Mouse (Mus musculus): ENCODE results near the gene Rapgef2. TPM values are rescaled to one million over a fixed set of nuclear protein-coding genes. Genes with fewer than 3 reads are reported as not detected.

The Rapgef2 gene
- polyA plus RNA-seq, 1 experiment, result 17.7 TPM

DNA sequence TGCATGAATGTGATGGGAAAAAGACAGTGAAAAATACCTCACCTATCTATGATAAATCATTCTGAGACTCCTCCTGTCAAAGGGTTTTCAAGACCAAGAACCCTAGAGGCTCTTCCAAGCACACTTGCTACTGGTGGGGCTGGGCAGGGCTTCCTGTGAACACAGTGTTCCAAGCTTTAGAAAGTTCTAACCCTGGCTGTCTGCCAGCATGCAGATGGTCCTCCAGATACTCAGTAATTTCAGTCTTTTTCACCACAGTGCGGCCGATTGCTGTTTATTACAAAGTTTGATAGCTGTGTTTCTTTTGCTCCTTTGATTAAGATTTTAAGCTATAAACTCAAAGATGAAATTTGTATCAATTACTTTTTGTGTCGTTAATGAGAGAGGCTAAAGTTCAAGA is 83.1 kb downstream of the Rapgef2 start:
- no peak for TF ChIP-seq EP300 (IDR thresholded peaks at IDR 0.05; ENCODE audit: insufficient read depth, low read depth, low read length)
- TF ChIP-seq POLR2A (IDR thresholded peaks at IDR 0.05; ENCODE audit: insufficient read depth, low read length), result no peak
- no peak for TF ChIP-seq CTCF (IDR thresholded peaks at IDR 0.05; ENCODE audit: low read depth, low read length)
- no peaks in the 10 kb centered on the region for H3K27me3 ChIP-seq (ENCODE audit: control insufficient read depth, insufficient read depth, low read length, poor library complexity, severe bottlenecking)
- peaks cover 4% of the 10 kb centered on the region for H3K4me1 ChIP-seq (ENCODE audit: control insufficient read depth, insufficient read depth, low read length)
- no peaks in the 10 kb centered on the region for H3K9me3 ChIP-seq (replicated peaks; ENCODE audit: control insufficient read depth, insufficient read depth, low read length, poor library complexity, severe bottlenecking)
- H3K27ac ChIP-seq (ENCODE audit: insufficient read depth, low read length), result no peak overlapping the region
- H3K9ac ChIP-seq (ENCODE audit: low read depth, poor library complexity, severe bottlenecking), result no peak overlapping the region
- no peaks in the 10 kb centered on the region for H3K36me3 ChIP-seq (ENCODE audit: control insufficient read depth, insufficient read depth, low read length, poor library complexity, severe bottlenecking)
- no peak overlapping the region for H3K4me3 ChIP-seq (ENCODE audit: low read depth, low read length)

DNA sequence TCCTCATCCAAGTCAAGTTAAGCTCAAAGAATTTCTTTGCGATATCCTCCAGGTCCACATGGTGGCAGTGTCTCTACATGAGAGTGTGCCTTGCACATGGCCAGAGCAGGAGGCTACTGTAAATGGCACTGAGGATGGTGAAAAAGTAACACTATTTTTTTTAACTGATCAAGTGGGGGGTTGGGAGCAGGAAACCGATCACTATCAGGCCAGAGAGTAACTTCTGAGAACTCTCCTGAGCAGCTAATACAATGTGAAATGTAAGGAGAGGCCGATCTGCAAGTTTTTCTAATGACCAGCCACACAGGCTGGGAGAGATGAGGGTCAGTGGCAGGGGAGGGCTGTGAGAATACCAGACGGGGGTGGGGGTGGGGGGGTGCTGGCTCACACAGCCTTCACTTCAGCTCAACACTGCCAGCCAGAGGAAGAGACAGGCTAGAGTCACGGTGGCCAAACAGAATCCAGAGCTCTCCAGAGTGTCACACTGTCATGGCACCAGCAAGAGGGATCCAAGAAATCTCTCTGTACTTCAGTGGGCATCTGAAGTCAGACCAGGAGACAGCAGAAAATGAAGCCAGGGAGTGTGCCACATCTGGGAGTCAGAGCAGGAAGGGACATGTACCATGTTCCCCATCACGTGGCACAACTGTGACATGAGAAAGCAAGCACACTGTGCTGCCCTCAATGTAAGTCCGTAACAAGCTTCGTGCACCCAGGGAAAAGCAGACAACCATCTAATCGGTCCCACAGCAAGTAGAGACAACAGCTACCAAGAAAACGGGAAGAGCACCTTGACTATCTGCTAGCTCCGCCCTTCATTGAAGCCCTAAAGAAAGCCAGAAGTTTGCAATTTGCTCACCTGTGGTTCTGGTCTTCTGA is 83.8 kb downstream of the Rapgef2 start:
- H3K4me1 ChIP-seq (ENCODE audit: control insufficient read depth, insufficient read depth, low read length), result peaks cover 4% of the 10 kb centered on the region
- no peaks in the 10 kb centered on the region for H3K36me3 ChIP-seq (ENCODE audit: control insufficient read depth, insufficient read depth, low read length, poor library complexity, severe bottlenecking)
- no peak for TF ChIP-seq EP300 (IDR thresholded peaks at IDR 0.05; ENCODE audit: insufficient read depth, low read depth, low read length)
- peak; percentile 74 for TF ChIP-seq CTCF (IDR thresholded peaks at IDR 0.05; ENCODE audit: low read depth, low read length)
- H3K27me3 ChIP-seq (ENCODE audit: control insufficient read depth, insufficient read depth, low read length, poor library complexity, severe bottlenecking), result no peaks in the 10 kb centered on the region
- H3K9ac ChIP-seq (ENCODE audit: low read depth, poor library complexity, severe bottlenecking), result no peak overlapping the region
- no peak overlapping the region for H3K4me3 ChIP-seq (ENCODE audit: low read depth, low read length)
- no peak overlapping the region for H3K27ac ChIP-seq (ENCODE audit: insufficient read depth, low read length)
- no peaks in the 10 kb centered on the region for H3K9me3 ChIP-seq (replicated peaks; ENCODE audit: control insufficient read depth, insufficient read depth, low read length, poor library complexity, severe bottlenecking)

DNA sequence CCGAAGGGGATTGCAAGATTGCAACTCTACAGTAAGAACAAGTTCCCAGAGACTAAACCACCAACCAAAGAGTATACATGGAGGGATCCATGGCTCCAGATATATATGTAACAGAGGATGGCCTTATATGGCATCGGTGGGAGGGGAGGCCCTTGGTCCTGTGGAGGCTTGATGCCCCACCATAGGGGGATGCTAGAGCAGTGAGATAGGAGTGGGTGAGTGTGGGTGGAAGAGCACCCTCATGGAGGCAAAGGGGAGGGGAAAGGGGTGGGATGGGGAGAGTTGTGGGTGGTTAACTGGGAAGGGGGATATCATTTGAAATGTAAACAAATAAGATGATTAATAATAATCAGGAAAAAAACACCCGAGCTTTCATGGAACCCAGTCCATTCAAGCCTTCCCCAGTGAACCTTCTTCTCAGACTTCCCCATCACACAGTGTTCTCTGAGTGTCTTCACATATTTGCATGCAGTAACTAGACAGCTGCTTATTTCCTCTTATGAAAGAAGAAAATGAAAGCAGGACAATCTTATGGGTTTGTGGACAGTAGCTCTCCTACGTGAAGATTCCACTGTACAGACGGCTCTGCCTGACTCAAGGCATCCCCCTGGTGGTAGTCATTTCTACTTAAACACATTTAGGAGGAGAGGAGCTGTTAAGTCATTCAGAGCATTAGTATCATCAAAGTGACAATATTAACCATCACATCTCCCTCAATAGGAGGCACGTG is 89.4 kb downstream of the Rapgef2 start:
- TF ChIP-seq CTCF (IDR thresholded peaks at IDR 0.05; ENCODE audit: low read depth, low read length) (peak; percentile 25), EP300 (IDR thresholded peaks at IDR 0.05; ENCODE audit: insufficient read depth, low read depth, low read length) (no peak)
- Histone ChIP-seq H3K4me1 (ENCODE audit: control insufficient read depth, insufficient read depth, low read length) (no peaks in the 10 kb centered on the region), H3K4me3 (ENCODE audit: low read depth, low read length) (no peak overlapping the region), H3K9me3 (replicated peaks; ENCODE audit: control insufficient read depth, insufficient read depth, low read length, poor library complexity, severe bottlenecking) (no peaks in the 10 kb centered on the region), H3K27me3 (ENCODE audit: control insufficient read depth, insufficient read depth, low read length, poor library complexity, severe bottlenecking) (no peaks in the 10 kb centered on the region), H3K36me3 (ENCODE audit: control insufficient read depth, insufficient read depth, low read length, poor library complexity, severe bottlenecking) (no peaks in the 10 kb centered on the region; the same call in 1 of the 2 replicates), H3K27ac (ENCODE audit: insufficient read depth, low read length) (no peak overlapping the region), H3K9ac (ENCODE audit: low read depth, poor library complexity, severe bottlenecking) (no peak overlapping the region)

DNA sequence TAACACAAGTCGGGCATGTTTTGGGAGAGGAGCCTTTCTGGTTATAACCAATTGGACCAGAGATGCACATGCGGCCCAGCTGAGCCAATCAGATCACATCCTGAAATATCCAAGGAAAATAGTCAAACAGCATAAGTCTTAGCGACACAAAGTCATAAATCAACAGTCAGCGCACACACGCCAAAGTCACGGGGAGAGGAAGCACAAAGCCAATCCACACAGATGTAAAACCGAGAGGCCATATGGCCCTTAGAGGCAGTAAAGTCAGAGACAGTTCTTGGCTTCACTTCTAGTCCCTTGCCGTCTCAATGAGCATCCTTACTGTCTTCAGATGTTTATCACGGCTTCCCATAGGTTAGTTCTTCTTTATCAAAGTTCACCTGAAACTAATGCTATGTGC is 91.0 kb downstream of the Rapgef2 start:
- TF ChIP-seq EP300 (IDR thresholded peaks at IDR 0.05; ENCODE audit: insufficient read depth, low read depth, low read length) (no peak), POLR2A (IDR thresholded peaks at IDR 0.05; ENCODE audit: insufficient read depth, low read length) (no peak)
- Histone ChIP-seq H3K9ac (ENCODE audit: low read depth, poor library complexity, severe bottlenecking) (no peak overlapping the region), H3K27ac (ENCODE audit: insufficient read depth, low read length) (no peak overlapping the region), H3K36me3 (ENCODE audit: control insufficient read depth, insufficient read depth, low read length, poor library complexity, severe bottlenecking) (no peaks in the 10 kb centered on the region; the same call in 1 of the 2 replicates), H3K4me3 (ENCODE audit: low read depth, low read length) (no peak overlapping the region), H3K27me3 (ENCODE audit: control insufficient read depth, insufficient read depth, low read length, poor library complexity, severe bottlenecking) (no peaks in the 10 kb centered on the region), H3K9me3 (replicated peaks; ENCODE audit: control insufficient read depth, insufficient read depth, low read length, poor library complexity, severe bottlenecking) (no peaks in the 10 kb centered on the region), H3K4me1 (ENCODE audit: control insufficient read depth, insufficient read depth, low read length) (no peaks in the 10 kb centered on the region)

DNA sequence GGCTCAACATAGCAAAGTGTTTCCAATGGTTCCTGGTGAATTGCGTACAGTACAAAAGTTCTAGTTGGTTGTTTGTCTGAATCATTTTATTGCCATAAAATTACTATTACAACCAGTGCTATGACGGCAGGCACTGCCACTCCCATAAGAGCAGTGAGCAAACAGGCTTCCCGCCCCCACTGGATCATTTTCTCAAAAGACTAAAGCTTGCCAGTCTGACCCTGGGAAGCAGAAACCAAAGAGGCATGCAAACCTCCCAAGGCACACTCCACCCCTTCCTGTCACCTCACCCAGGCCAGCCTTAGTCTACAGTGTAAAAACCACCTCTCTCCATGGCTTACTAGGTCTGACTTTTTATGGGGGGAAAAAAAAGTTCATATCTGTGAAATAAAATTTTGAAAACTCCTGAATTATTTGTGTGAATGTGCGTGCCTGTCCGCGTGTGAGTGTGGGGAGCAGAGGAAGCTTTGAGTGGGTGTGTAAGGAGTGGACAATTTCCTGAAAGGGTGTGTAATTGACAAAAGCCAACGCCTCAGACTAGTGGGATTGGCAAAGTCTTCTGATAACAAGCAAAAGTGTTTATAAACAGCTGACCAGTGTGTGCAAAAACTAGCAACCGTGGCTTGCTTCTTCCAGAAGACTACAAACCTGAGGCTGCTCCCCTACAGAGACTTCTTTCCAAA is 92.1 kb downstream of the Rapgef2 start:
- Histone ChIP-seq H3K27ac (ENCODE audit: insufficient read depth, low read length) (no peak overlapping the region), H3K27me3 (ENCODE audit: control insufficient read depth, insufficient read depth, low read length, poor library complexity, severe bottlenecking) (no peaks in the 10 kb centered on the region), H3K4me1 (ENCODE audit: control insufficient read depth, insufficient read depth, low read length) (no peaks in the 10 kb centered on the region), H3K36me3 (ENCODE audit: control insufficient read depth, insufficient read depth, low read length, poor library complexity, severe bottlenecking) (no peaks in the 10 kb centered on the region; the same call in 1 of the 2 replicates), H3K4me3 (ENCODE audit: low read depth, low read length) (no peak overlapping the region), H3K9ac (ENCODE audit: low read depth, poor library complexity, severe bottlenecking) (no peak overlapping the region), H3K9me3 (replicated peaks; ENCODE audit: control insufficient read depth, insufficient read depth, low read length, poor library complexity, severe bottlenecking) (no peaks in the 10 kb centered on the region)
- no peak for TF ChIP-seq CTCF (IDR thresholded peaks at IDR 0.05; ENCODE audit: low read depth, low read length)
- TF ChIP-seq EP300 (IDR thresholded peaks at IDR 0.05; ENCODE audit: insufficient read depth, low read depth, low read length), result no peak

Measured in ES-Bruce4 (cell line).